Mouse (Mus musculus) neural tube, embryonic 13.5 days (tissue): Measurements from ENCODE around the gene Cyp1a1. TPM values are rescaled to one million over a fixed set of nuclear protein-coding genes. Genes with fewer than 3 reads are reported as not detected.

Source experiments
- ATAC-seq: fragments of 200-750 bp; cut with Nextera tagmentation; 2 replicates; pipeline ENCODE4 v1.8.0; 2017; ENCODE audit warnings: low read depth, mild to moderate bottlenecking, moderate TSS enrichment, moderate library complexity
- H3K27ac ChIP-seq: fragments of 300-500 bp; sonication (generic); replicated peaks from 2 replicates; pipeline ENCODE4 v1.5.1; 2015; ENCODE audit warnings: moderate library complexity, mild to moderate bottlenecking, inconsistent platforms
- H3K27me3 ChIP-seq: fragments of 300-500 bp; sonication (generic); 2 replicates; pipeline ENCODE4 v1.6.1; 2015; ENCODE audit warnings: mild to moderate bottlenecking, inconsistent platforms
- H3K36me3 ChIP-seq: fragments of 300-500 bp; sonication (generic); 2 replicates; pipeline ENCODE4 v1.6.1; 2015; ENCODE audit warnings: mild to moderate bottlenecking, inconsistent platforms
- H3K4me1 ChIP-seq: fragments of 300-500 bp; sonication (generic); replicated peaks from 2 replicates; pipeline ENCODE4 v1.6.1; 2015; ENCODE audit warnings: inconsistent platforms
- H3K4me2 ChIP-seq: fragments of 300-500 bp; sonication (generic); 2 replicates; pipeline ENCODE4 v1.6.1; 2015; ENCODE audit warnings: inconsistent platforms, mild to moderate bottlenecking, moderate library complexity
- H3K4me3 ChIP-seq: fragments of 300-500 bp; sonication (generic); 2 replicates; pipeline ENCODE4 v1.5.1; 2015; ENCODE audit warnings: mild to moderate bottlenecking, inconsistent platforms
- H3K9ac ChIP-seq: fragments of 300-500 bp; sonication (generic); 2 replicates; pipeline ENCODE4 v1.6.1; 2015; ENCODE audit warnings: moderate library complexity, mild to moderate bottlenecking, inconsistent platforms
- H3K9me3 ChIP-seq: fragments of 300-500 bp; sonication (generic); 2 replicates; pipeline ENCODE4 v1.6.1; 2016; ENCODE audit warnings: inconsistent platforms
- WGBS: fragments of 180-500 bp; shearing (Covaris S2); methylation state at CpG from one replicate; pipeline ENCODE4 v1.1.7; 2015; 5-methylcytosine and 5-hydroxymethylcytosine counted together
- polyA plus RNA-seq: library from polyadenylated mRNA; unstranded; fragments of >200 nt; fragmentation: Nextera tagmentation; extraction: Ambion mirVana; gene quantifications from 2 replicates; pipeline ENCODE4 v1.2.1, GENCODE M21; 2015

Gene Cyp1a1
- polyA plus RNA-seq, 1 experiment from 2014 or later = 0.15 TPM

- Histone ChIP-seq H3K9me3 (no peaks in the 10 kb centered on the region), H3K27me3 (no peaks in the 10 kb centered on the region), H3K36me3 (no peaks in the 10 kb centered on the region), H3K4me1 (no peaks in the 10 kb centered on the region), H3K9ac (no peak within 1 kb of the TSS), H3K4me2 (no peak within 1 kb of the TSS), H3K4me3 (no peak within 1 kb of the TSS), H3K27ac (no peak within 1 kb of the TSS)
- WGBS = 80% methylated on average over 5 of the region's 5 CpGs
- no peak for ATAC-seq
Measured at GRCm38 (mm10) chr9:57683520-57683919, 4.2 kb upstream of the Cyp1a1 start, which contains the start of gene Cyp1a2. TSS of gene Cyp1a2 (minus strand) at chr9:57683703.

- no peaks in the 10 kb centered on the region for H3K4me1 ChIP-seq
- 93% methylated on average over 5 of the region's 5 CpGs for WGBS
Measured at GRCm38 (mm10) chr9:57686011-57686410, 1.7 kb upstream of the Cyp1a1 start.

GRCm38 (mm10) chr9:57688158-57688557 lies 430 bp downstream of the Cyp1a1 start:
- H3K4me3 ChIP-seq = no peak overlapping the region
- no peaks in the 10 kb centered on the region for H3K9me3 ChIP-seq
- no peak overlapping the region for H3K9ac ChIP-seq
- no peak overlapping the region for H3K27ac ChIP-seq
- ATAC-seq = no peak
- H3K4me1 ChIP-seq = no peaks in the 10 kb centered on the region
- H3K27me3 ChIP-seq = peaks cover 4% of the 10 kb centered on the region; the same call in 1 of the 2 replicates
- H3K36me3 ChIP-seq = no peaks in the 10 kb centered on the region
- WGBS = 65% methylated on average over 2 of the region's 2 CpGs
- no peak overlapping the region for H3K4me2 ChIP-seq

More at GRCm38 (mm10) chr9:57686011-57686410, 1.7 kb upstream of the Cyp1a1 start:
- Histone ChIP-seq H3K36me3 (no peaks in the 10 kb centered on the region), H3K9ac (no peak overlapping the region), H3K27ac (no peak overlapping the region), H3K27me3 (no peaks in the 10 kb centered on the region), H3K4me3 (no peak overlapping the region), H3K4me2 (no peak overlapping the region), H3K9me3 (no peaks in the 10 kb centered on the region)
- ATAC-seq = no peak

GRCm38 (mm10) chr9:57688606-57689005 lies 878 bp downstream of the Cyp1a1 start:
- 97% methylated on average over 2 of the region's 2 CpGs for WGBS
- peaks cover 5% of the 10 kb centered on the region for H3K27me3 ChIP-seq

GRCm38 (mm10) chr9:57694108-57694507 lies 6.4 kb downstream of the Cyp1a1 start:
- no peak for ATAC-seq
- no peaks in the 10 kb centered on the region for H3K9me3 ChIP-seq
- no peak overlapping the region for H3K9ac ChIP-seq
- H3K36me3 ChIP-seq = no peaks in the 10 kb centered on the region
- no peak overlapping the region for H3K27ac ChIP-seq
- H3K4me2 ChIP-seq = no peak overlapping the region
- peaks cover 17% of the 10 kb centered on the region for H3K4me1 ChIP-seq
- WGBS = 82% methylated on average over 2 of the region's 2 CpGs
- H3K27me3 ChIP-seq = peaks cover 59% of the 10 kb centered on the region
- no peak overlapping the region for H3K4me3 ChIP-seq

More at GRCm38 (mm10) chr9:57688606-57689005, 878 bp downstream of the Cyp1a1 start:
- H3K4me2 ChIP-seq = no peak overlapping the region
- no peak overlapping the region for H3K27ac ChIP-seq
- no peak for ATAC-seq
- no peak overlapping the region for H3K9ac ChIP-seq
- H3K4me1 ChIP-seq = no peaks in the 10 kb centered on the region
- H3K9me3 ChIP-seq = no peaks in the 10 kb centered on the region
- no peaks in the 10 kb centered on the region for H3K36me3 ChIP-seq
- no peak overlapping the region for H3K4me3 ChIP-seq

- no peaks in the 10 kb centered on the region for H3K9me3 ChIP-seq
- H3K27me3 ChIP-seq = peaks cover 63% of the 10 kb centered on the region
- H3K9ac ChIP-seq = peak overlapping the region; percentile 62
- ATAC-seq = peak; percentile 70
- H3K4me1 ChIP-seq = peaks cover 17% of the 10 kb centered on the region
- H3K4me2 ChIP-seq = peak overlapping the region; percentile 83
- WGBS = 1% methylated on average over 42 of the region's 42 CpGs
- H3K36me3 ChIP-seq = no peaks in the 10 kb centered on the region
- H3K27ac ChIP-seq = no peak overlapping the region
- peak overlapping the region; percentile 49 for H3K4me3 ChIP-seq
Measured at GRCm38 (mm10) chr9:57696380-57697285, 8.9 kb downstream of the Cyp1a1 start.

- no peaks in the 10 kb centered on the region for H3K36me3 ChIP-seq
- H3K27ac ChIP-seq = no peak overlapping the region
- peak; percentile 23; the same call in 1 of the 2 replicates for ATAC-seq
- no peaks in the 10 kb centered on the region for H3K9me3 ChIP-seq
- WGBS = 15% methylated on average over 4 of the region's 4 CpGs
- no peak overlapping the region for H3K9ac ChIP-seq
- H3K27me3 ChIP-seq = peaks cover 63% of the 10 kb centered on the region
- H3K4me2 ChIP-seq = no peak overlapping the region
- peaks cover 17% of the 10 kb centered on the region for H3K4me1 ChIP-seq
- H3K4me3 ChIP-seq = peak overlapping the region; percentile 49; the same call in 1 of the 2 replicates
Measured at GRCm38 (mm10) chr9:57697380-57697779, 9.7 kb downstream of the Cyp1a1 start.

GRCm38 (mm10) chr9:57698466-57699150 lies 10.9 kb downstream of the Cyp1a1 start:
- Histone ChIP-seq H3K36me3 (no peaks in the 10 kb centered on the region), H3K9ac (no peak overlapping the region), H3K27me3 (peaks cover 57% of the 10 kb centered on the region), H3K4me1 (peaks cover 17% of the 10 kb centered on the region), H3K9me3 (no peaks in the 10 kb centered on the region), H3K27ac (no peak overlapping the region), H3K4me3 (no peak overlapping the region), H3K4me2 (no peak overlapping the region)
- 77% methylated on average over 1 of the region's 1 CpGs for WGBS
- ATAC-seq = no peak

GRCm38 (mm10) chr9:57706496-57706895 lies 18.8 kb downstream of the Cyp1a1 start:
- H3K9me3 ChIP-seq = peaks cover 4% of the 10 kb centered on the region; the same call in 1 of the 2 replicates
- H3K36me3 ChIP-seq = no peaks in the 10 kb centered on the region
- no peak overlapping the region for H3K4me3 ChIP-seq
- WGBS = 87% methylated on average over 3 of the region's 3 CpGs
- ATAC-seq = no peak
- H3K4me2 ChIP-seq = no peak overlapping the region
- no peak overlapping the region for H3K27ac ChIP-seq
- H3K27me3 ChIP-seq = no peaks in the 10 kb centered on the region
- H3K4me1 ChIP-seq = peaks cover 20% of the 10 kb centered on the region
- H3K9ac ChIP-seq = no peak overlapping the region

GRCm38 (mm10) chr9:57708068-57708719 lies 20.5 kb downstream of the Cyp1a1 start, which contains the start of gene Edc3:
TSS of gene Edc3 (plus strand) at chr9:57708540.
- H3K4me2 ChIP-seq = peak within 1 kb of the TSS; percentile 79
- H3K9me3 ChIP-seq = peaks cover 4% of the 10 kb centered on the region; the same call in 1 of the 2 replicates
- ATAC-seq = peak; percentile 96
- H3K4me1 ChIP-seq = peaks cover 20% of the 10 kb centered on the region
- no peaks in the 10 kb centered on the region for H3K27me3 ChIP-seq
- H3K27ac ChIP-seq = peak within 1 kb of the TSS; percentile 81
- peak within 1 kb of the TSS; percentile 87 for H3K9ac ChIP-seq
- H3K4me3 ChIP-seq = peak within 1 kb of the TSS; percentile 90
- H3K36me3 ChIP-seq = peaks cover 6% of the 10 kb centered on the region
- under 1% methylated on average over 23 of the region's 23 CpGs for WGBS

- ATAC-seq = peak; percentile 81
- Histone ChIP-seq H3K27ac (peak overlapping the region; percentile 81), H3K4me2 (peak overlapping the region; percentile 79), H3K9ac (peak overlapping the region; percentile 87), H3K36me3 (peaks cover 11% of the 10 kb centered on the region), H3K4me3 (peak overlapping the region; percentile 90), H3K27me3 (no peaks in the 10 kb centered on the region), H3K4me1 (peaks cover 20% of the 10 kb centered on the region), H3K9me3 (peaks cover 4% of the 10 kb centered on the region; the same call in 1 of the 2 replicates)
- WGBS = 3% methylated on average over 37 of the region's 39 CpGs
Measured at GRCm38 (mm10) chr9:57708720-57709274, 21.1 kb downstream of the Cyp1a1 start.
